Mouse (Mus musculus): Measurements from ENCODE around the gene Lyrm9.
"Not testable (repeated sequence)": the region's sequence is repeated elsewhere in the genome, so short reads cannot be mapped to it uniquely, and the experiment has no call there.

Gene Lyrm9

DNA sequence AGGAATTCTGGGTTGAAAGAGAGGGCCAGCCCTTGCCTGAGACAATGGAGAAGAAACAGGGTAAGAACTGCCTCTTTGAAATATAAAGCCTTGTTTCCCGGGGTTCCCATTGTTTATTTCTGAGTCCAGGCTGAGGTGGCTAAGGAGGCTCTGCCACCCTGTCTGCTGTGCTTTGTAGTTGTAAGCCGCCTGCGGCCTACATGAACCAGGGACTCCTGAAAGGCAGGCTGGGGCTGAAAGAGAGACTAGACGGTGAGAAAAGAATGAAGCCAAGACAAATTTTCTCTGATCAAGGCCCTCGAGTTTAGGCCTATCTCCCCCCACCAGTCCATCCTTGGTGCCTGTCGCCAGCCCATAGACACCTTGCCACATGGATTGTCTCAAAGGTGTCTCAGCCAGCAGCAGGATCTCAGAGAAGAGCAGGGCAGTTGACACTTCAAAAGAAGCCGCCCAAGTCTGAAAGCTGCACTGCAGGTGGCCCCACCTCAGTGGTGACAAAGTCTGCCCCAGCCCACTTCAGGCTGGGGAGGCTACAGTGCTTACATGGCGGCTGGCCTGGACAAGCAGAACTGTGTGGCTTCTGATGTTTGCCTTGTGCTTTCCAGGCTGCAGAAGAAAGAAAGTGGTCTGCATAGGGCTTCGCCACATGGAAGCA lies 25.0 kb downstream of the Lyrm9 start:
- no peak for DNase-seq (ENCODE audit: low read depth, low spot score)

DNA sequence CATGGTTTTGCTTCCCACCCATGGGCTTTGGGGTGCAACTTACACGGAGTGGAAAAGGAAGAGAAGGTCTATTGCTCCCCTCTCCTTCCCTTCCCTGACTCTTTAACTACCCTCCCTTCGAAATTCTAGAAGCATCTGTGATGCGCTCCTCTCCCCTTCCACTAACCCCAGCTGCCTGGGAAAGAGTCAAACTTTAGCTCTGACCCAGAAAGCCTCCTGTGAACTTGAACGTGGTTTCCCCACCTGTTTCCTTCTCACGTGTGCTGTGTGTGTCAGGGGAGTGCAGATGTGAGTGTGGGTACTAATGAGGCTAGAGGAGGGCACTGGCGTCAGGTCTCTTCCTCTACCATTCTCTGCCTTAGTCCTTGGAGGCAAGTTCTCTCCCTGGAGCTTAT lies 25.5 kb downstream of the Lyrm9 start:
- no peak for DNase-seq (ENCODE audit: low read depth, low spot score)

- DNase-seq (ENCODE audit: low read depth, low spot score) = no peak
Measured at GRCm38 (mm10) chr11:78852529-78852928, 26.1 kb downstream of the Lyrm9 start.

- peak; percentile 91 for DNase-seq (ENCODE audit: low read depth, low spot score)
Measured at GRCm38 (mm10) chr11:78856310-78856709, 29.9 kb downstream of the Lyrm9 start.

DNA sequence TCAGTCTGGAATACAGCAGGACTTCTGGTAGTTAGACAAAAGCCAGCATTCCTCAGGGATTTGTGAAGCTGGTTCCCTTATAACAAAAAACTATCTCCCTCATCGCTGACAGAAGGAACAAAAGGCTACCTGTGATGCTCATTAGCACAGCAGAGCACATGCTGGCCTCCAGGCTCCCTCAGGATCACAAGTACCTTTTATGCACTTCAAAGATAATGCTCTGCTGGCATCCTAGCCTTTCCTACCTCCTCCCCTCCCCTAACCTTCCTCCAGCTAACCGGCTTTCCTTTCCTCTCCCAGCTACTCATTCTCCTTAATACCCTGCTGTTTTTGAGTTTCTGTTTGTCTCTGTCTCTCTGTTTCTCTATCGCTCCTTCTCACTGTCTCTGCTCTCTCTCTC lies 31.2 kb downstream of the Lyrm9 start:
- DNase-seq (ENCODE audit: low read depth, low spot score) = no peak

- no peak for DNase-seq (ENCODE audit: low read depth, low spot score)
Measured at GRCm38 (mm10) chr11:78863898-78864297, 37.5 kb downstream of the Lyrm9 start.

DNA sequence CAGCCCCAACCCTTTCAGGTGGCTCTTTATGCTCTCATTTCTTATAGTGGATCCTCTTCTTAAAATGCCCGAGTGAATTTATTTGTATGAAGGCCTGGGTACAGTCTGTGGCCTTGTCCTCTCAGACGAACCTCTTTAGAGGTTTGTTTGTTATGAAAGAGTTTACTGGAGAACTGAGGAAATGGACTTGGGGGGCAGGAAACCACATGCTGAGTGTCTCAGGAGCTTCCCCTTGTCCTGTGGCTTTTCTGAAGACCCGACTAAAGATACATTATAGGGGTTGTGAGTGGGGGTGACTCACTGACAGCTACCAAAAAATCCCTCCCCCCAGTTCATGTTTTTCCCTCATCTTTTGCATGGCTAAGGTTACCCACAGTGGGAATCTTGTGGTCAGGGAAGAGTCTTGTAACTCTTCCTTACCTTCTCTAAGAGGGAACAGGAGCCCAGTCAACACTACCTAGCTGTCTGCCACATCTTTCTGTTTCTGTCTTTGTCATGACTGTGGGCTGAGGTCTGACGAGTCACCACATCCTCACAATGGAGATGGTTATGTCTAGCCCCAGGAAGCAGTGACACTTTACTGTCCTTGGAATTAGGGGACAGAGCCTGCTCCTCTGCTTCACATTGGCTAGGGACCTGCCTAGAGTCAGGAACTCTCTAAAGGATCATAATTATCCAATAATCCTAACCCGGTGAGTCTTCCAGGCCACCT lies 38.3 kb downstream of the Lyrm9 start:
- no peak for DNase-seq (ENCODE audit: low read depth, low spot score)

DNA sequence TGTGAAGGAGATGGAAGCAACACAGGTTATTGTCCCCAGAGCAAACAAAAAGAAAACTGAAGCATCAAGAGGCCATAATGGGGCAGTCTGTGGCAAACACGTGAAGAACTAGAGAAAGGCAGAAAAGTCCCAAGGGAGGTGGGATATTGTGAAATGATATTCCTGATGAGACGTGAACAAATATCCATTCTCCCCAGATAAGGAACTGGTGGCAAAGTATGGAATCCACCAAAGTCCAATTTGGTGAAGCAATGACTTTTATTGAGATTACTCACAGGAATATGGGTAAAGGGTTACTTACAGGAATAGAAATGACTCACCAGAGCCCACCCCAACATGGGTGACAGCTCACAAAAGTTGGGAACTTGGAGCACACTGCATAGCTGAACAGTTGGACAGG lies 38.9 kb downstream of the Lyrm9 start:
- no peak for DNase-seq (ENCODE audit: low read depth, low spot score)

DNA sequence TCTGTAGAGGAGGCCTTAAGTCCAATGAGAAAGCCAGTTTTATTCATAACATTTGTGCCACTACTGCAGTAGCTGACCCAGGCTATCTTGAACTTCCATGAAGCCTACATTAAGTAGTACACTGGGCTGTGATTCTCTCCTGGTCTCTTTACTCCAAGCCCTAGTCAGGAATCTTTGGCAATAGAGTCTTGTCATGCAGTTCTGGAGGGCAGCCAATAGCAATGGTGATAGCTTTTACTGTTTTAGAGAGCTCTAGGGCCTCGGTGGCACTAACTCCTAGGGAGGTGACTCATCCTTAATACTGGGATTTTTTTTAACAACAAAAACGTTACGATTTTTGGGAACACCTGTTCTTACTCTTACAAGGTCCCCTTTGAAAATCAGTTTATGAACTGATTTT lies 40.1 kb downstream of the Lyrm9 start:
- DNase-seq (ENCODE audit: low read depth, low spot score) = no peak

- no peak for DNase-seq (ENCODE audit: low read depth, low spot score)
Measured at GRCm38 (mm10) chr11:78867696-78868095, 41.3 kb downstream of the Lyrm9 start.

DNA sequence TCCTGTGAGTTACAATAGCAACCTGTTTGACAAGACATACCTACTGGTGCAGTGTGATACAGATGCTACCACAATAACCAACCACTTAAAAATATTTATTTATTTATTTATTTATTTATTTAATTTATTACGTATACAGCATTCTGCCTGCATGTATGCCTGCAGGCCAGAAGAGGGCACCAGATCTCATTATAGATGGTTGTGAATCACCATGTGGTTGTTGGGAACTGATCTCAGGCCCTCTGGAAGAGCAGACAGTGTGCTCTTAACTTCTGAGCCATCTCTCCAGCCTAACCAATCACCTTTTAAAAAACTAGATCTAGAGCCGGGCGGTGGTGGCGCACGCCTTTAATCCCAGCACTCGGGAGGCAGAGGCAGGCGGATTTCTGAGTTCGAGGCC lies 42.8 kb downstream of the Lyrm9 start:
- DNase-seq (ENCODE audit: low read depth, low spot score) = not testable (repeated sequence)

DNA sequence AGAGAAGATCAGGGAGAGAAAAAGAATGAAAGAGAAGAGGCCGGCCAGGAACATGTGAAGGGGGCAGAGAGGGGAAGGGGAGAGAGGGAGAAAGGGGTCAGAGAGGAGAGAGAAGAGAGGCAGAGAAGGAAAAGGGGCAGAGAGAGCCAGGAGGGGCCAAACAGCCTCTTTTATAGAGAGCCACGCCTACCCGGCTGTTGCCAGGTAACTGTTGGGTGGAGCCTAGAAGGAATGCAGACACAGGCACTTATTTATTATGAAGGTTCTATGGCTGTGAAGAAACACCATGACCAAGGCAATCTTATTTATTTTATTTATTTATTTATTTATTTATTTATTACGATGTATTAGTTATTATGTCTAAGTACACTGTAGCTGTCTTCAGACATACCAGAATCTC lies 44.5 kb downstream of the Lyrm9 start:
- DNase-seq (ENCODE audit: low read depth, low spot score) = no peak

DNA sequence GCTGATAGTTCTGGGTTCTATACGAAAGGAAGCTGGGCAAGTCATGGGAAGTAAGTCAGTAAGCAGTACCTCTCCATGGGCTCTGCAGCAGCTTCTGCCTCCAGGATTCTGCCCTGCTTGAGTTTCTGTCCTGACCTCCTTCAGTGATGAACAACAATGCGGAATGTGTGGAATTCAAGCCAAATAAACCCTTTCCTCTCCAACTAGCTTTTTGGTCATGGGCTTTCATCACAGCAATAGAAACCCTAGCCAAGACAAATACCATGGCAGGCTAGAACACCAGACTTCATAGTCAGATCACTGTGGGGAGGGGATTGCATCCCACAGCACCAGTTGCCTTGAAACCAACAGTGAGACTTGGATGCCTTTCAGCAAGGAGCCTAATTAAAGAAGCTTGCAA lies 46.4 kb downstream of the Lyrm9 start:
- DNase-seq (ENCODE audit: low read depth, low spot score) = no peak

DNA sequence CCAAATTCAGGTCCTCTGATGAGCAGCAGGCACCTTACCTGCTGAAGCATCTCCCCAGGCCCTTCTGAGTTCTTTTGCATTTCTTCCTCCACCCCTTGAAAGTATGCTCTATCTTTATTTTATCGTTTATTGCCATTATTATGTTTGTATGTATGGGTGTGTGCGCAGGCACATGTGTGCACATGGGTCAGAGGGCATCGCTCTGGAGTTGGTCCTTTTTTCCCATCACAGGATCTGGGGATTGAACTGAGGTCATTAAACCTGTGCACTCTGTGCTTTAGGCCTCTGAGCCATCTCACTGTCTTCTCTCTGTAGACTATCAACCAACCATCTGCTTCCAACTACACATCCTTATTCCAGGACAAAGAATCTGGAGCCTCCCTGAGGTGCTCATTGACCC lies 53.3 kb downstream of the Lyrm9 start:
- DNase-seq (ENCODE audit: low read depth, low spot score) = no peak

DNA sequence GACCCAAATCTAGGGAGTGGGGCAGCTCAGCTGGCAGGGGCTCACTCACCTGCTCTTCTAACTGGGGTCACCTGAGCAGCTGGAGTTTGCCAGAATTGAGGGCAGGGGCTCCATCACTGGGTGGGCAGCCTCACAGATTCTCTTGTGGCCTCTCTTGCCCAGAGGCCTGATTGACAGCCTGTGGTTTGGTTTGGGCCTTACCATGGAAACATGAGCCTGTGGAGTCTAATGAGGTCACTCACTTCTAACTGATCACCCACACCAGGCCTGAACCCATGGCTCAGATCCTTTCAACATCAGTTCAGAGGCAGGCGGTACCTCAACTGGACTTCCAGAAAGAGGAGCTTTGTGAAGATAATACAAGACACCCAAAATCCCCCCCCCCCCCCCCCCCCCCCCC lies 60.3 kb downstream of the Lyrm9 start:
- DNase-seq (ENCODE audit: low read depth, low spot score) = no peak

DNA sequence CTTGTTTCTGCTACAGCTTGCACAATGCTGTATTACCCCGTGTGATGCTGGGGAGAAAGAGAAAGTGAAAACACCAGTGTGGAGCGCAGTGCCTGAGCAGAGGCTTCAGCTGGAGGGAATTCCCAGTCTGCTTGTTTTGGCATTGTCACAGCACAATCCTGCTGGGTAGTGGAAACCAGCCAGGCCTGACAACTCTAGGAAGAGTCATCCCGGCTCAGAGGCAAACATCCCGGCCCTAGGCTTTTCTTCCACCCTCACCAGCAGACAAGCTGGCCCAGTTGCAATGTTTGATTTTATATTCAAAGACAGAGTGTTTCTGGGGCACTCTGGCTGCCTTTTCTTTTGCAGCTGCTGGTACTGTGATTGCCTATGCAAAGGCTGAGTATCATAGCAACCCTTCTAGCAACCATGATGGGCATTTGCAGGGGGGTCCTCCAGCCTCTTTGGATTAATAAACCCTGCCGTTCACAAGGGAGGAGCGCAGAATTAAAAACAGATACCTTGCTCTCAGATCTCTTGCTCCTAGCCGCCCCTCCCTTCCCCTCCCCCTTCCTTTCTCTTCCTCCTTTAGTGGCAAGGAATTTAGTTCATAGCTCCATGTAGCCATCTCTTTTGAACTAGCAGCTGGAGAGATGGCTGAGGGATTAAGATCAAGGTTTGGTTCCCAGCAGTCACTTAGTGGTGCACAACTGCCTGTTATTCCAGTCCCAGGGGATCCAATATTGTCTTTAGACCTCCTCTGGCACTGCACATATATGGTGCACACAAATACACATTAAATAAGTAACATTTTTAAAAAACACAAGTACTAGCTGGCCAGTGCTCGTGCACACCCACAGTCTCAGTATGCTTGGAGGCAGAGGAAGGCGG lies 61.0 kb downstream of the Lyrm9 start:
- peak; percentile 82 for DNase-seq (ENCODE audit: low read depth, low spot score)

- DNase-seq (ENCODE audit: low read depth, low spot score) = no peak
Measured at GRCm38 (mm10) chr11:78889156-78889555, 62.8 kb downstream of the Lyrm9 start.

Data from CD4-positive, CD25-positive, alpha-beta regulatory T cell, adult 2 months (primary cell).